Mouse (Mus musculus) embryo, embryonic 11.5 days (tissue): ENCODE measurements around the gene Nrarp.
A peak's percentile ranks its signal among the peaks of the same experiment; 100 is the strongest.

Experiments
- DNase-seq: peaks from one replicate; pipeline ENCODE4 v3.0.0-alpha.2; 2012; ENCODE audit warnings: low read depth, low spot score

The Nrarp gene

DNA sequence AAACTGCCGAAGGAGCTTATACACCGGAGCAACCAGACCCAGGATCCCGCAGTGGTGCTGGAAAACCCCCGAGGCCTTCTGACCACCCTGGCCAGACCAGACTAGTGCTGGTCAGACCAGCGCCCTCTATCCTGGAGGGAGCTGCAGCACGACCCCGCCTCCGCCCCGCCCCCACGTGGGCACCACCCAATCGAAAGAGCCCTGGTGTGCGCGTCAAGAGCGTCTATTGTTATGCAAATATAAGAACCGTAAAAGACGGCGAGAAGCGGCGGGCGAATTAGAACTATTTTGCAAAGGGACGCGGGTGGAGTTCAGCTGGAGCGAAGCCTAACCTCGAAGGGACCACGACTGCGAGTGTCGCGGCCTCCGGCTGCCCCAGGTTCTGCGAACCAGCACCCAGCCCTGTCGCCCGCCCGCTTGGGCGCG, at the start of gene Nrarp:
TSS of gene Nrarp (plus strand) at position 281 of the 426 bp plus-strand sequence.
- peak; percentile 82 for DNase-seq

DNA sequence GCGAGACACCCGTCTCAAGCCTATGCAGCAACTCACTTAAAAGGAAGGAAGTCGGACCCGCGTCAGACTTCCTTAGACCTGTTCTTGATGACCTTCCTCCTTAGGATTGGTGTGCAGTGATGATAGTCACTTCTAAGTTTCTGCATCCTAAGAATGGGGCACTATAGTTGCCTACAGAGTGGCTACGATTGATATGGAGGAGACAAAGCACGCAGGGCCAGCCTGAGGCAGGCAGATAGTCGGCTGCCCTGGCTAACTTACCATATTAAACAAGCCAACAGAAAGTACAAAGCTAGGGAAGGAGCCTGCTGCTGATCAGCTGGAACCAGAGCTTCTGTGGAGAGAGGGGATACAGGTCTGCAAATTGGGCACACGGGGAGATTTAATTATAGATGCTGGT, 49.0 kb upstream of the Nrarp start:
- DNase-seq: no peak

DNA sequence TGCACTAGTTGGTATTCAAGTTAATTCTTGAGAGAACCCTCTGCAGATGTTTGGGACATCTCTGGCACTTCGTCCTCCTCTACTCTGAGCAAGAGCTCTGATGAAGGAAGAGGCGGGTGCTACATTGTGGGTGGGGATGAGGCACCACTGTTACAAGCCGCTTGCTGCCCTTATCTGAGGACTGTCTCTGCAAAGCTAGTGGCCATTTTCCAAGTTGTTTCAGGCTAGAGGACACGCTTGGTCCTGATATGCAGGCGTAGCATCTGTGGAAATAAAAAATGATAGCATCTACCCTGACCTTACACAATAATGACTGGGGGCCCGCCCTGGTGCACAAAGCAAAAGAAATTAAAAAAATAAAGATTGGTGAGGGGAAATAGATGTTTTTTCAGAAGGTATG, 42.7 kb upstream of the Nrarp start:
- DNase-seq: no peak

GRCm38 (mm10) chr2:25141185-25141584, 39.4 kb upstream of the Nrarp start:
- DNase-seq: no peak

- DNase-seq: no peak
These were observed 38.6 kb upstream of the Nrarp start for GRCm38 (mm10) chr2:25141921-25142320.

DNA sequence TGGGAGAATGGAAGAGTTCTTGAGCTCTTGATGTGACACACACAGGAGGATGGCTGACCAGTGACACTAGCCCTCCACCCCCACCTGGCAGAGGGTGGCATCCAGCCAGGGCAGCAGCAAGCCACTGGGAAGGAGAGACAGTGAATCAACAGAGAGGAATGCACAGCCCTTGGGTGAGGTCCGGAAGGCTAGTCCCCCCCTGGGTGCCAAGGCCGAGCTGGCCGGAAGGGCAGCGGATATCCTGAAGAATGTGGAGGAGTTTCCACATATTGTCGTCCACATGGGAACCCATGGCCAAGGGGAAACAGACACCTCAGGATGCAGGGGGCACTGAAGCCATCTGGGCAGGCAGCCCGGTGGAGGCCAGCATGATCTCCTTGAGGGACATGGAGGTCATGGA, 35.2 kb upstream of the Nrarp start:
- no peak for DNase-seq

DNA sequence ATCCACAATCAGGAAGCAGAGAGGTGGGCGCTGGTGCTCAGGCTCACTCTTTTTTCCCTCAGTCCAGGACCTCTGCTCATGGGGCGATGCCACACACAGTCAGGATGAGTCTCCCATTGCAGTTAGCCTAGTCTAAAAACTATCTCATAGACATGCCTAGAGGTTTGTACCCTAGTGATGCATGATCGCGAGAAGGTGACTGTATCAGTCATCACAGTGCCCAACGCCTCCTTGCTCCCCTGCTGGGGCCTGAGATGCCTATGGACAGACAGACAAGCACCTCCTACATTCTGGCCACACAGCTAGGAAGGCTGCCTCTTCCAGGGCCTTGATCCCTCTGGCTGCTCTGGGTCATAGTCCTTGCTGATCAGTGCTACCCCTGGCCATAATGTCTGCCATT, 33.2 kb upstream of the Nrarp start:
- no peak for DNase-seq

DNA sequence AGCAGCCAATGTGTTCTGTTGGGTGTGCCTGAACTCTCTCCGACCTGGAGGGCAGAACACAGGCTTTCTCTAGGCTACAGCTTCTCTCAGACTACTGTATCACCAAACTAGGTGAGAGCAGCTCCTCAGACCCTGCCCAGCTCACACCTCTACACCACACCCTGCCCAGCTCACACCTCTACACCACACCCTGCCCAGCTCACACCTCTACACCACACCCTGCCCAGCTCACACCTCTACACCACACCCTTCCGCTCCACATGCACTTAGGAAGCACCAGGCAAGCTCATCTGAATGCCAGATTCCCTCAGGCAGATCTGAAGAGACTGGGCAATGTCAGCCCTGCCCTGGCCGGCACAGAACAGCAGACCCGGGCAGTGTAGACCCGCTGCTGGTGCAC, 32.7 kb upstream of the Nrarp start:
- no peak for DNase-seq

DNA sequence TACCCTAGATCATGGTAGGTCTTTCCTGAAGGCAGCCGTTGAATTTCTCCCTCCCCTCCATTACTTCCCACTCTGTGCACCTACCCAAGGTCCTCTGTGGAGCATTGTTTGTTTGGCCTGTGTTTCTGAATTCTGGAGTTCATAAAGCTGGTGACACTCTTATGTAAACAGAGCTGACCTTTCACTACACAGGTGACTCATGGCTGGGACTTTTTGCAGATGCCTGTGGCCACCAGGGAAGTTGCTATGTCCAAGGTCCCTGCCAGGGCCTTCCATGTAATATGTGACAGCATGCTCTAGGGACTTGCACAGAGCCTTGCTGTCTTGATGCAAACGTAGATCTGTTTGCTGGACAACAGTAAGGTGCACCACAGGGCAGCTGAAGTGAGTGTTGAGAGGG, 30.9 kb upstream of the Nrarp start:
- no peak for DNase-seq

- no peak for DNase-seq
These were observed 29.1 kb upstream of the Nrarp start for GRCm38 (mm10) chr2:25151280-25151956.

DNA sequence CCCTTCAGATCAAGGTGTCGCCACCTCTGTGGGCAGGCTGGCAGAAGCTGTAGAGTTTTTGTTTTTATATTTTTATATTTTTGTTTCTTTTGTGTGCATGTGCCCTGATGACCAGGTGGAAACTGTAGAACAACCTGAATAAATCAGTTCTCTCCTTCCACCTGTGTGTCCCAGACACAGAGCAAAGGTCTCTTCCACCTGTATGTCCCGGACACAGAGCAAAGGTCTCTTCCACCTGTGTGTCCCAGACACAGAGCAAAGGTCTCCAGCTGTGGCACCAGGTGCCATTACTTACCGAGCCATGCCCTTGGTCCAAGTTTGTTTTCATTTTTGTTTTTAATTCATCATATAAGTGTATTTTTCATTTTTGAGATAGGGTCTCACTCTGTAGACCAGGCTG, 24.4 kb upstream of the Nrarp start:
- DNase-seq: no peak

- DNase-seq: no peak
These were observed 23.6 kb upstream of the Nrarp start for GRCm38 (mm10) chr2:25156990-25157389.

DNA sequence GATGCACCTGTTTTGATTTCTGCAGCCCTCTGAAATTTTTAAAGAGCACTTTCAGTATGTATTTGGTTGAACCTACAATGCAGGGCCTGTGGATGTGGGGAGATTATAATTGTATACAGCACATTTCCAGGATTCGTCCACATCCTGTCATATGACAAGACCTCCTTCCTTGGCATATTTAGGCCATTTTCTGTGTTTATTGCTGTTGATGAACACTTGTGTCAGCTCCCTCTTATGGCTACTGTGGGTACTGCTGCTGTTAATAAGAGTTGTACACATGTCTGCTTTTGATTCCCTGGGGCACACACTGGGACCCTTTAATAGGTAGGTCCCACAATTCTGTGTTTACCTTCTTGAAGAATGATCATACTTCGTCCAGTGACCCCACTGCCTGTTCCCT, 22.9 kb upstream of the Nrarp start:
- no peak for DNase-seq

DNA sequence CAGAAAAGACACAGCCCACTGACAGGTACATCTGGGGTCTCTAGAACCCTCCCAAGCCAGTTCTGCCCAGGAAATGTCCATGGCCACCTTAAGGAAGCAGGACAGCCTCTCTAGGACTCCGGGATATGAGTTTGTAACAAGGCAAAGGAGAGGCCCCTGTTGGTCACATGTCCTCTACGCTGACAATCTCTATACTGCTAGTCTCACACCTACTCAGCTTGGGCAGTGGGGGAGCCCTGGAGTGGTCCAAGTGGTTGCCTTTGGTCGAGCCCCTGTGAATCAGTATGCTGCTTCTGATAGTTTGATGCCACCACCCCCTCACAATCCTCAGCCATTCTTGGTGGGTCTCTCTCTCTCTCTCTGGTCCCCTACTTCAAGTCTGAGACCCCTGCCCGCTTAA, 13.1 kb upstream of the Nrarp start:
- DNase-seq: no peak

- no peak for DNase-seq
These were observed 12.5 kb upstream of the Nrarp start for GRCm38 (mm10) chr2:25167919-25168664.

- DNase-seq: no peak
These were observed 11.9 kb upstream of the Nrarp start for GRCm38 (mm10) chr2:25168665-25168978.

DNA sequence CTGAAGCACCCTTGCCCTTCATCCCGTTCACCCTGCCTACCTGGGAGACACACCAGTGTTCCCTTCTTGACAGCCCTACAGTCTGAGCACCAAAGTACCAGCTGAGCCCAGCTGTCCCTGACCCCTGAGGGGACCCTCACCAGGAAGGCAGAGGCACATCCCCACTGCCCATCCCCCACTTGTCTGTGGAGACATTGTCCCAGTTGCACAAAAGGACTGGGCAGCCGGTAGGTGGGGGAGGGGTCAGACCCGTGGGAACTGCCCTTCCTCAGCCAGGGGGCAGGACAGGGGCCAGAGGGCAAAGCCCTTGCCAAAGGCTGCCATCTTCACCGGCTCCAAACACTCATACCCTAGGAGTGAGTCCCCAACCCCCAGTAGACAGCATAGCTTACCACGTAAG, 10.8 kb upstream of the Nrarp start:
- no peak for DNase-seq

- DNase-seq: no peak
These were observed 10.0 kb upstream of the Nrarp start for GRCm38 (mm10) chr2:25170326-25171100.

- DNase-seq: no peak
These were observed 9.3 kb upstream of the Nrarp start for GRCm38 (mm10) chr2:25171101-25171768.

GRCm38 (mm10) chr2:25171769-25172153, 8.8 kb upstream of the Nrarp start:
- DNase-seq: no peak

DNA sequence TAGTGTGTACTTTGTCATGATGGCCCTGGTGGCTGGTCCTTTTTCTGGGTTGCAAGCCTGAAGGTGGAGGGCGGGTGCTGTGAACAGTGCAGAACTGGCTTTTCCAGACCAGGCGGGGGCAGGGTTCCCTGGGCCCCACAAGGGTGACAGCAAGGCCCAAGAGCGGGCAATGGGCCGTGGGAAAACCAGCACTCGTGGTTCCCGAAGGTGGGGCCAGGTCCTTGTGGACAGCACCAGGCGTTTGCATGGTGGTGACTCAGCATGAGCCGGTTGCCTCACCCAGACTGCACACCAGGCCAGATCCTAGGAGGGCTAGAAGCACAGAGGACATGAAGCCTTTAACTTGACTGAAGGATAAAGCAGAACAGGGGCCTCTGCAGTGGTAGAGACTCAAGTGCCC, 7.9 kb upstream of the Nrarp start:
- DNase-seq: no peak

GRCm38 (mm10) chr2:25173821-25174220, 6.7 kb upstream of the Nrarp start:
- no peak for DNase-seq
